Mouse (Mus musculus) layer of hippocampus, adult 8-10 months (tissue): Measurements from ENCODE around the gene Oprd1. TPM values are rescaled to one million over a fixed set of nuclear protein-coding genes. Genes with fewer than 3 reads are reported as not detected.

Source experiments
- DNase-seq, 2 experiments: peaks; one replicate each; pipeline ENCODE4 v3.0.0; 2022; ENCODE audit warnings: low spot score in 2 of 2
- total RNA-seq, 4 experiments: library from RNA; stranded (reverse); gene quantifications; 2 replicates each; pipeline ENCODE4 v1.2.4; 2022

Gene Oprd1
- total RNA-seq, 4 experiments from 2014 or later, result 9.2 to 13.4 (median 11.9) TPM

- no peak for DNase-seq
These were observed 59.2 kb downstream of the Oprd1 start for GRCm38 (mm10) chr4:132085114-132085513.

DNA sequence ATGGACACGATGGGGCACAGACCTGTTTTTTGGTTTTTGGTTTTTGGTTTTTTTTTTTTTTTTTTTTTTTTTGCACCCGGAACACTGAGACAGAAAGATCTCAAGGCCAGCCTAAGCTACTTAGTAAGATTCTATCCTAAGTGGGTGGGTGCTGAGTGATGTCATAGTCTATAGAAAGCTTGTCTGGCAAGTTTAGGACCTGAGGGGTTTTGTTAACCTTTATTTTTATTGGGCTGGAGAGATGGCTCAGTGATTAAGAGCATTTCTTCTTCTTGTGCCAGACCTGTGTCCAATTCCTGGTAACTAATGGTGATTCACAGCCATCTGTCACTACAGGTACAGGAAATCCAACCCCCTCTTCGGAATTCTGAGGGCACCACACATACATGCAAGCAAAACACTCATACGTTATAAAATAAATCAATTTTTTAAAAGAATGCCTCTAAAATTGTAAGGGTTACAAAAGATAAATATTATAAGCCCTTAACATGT is 63.7 kb downstream of the Oprd1 start:
- no peak for DNase-seq

DNA sequence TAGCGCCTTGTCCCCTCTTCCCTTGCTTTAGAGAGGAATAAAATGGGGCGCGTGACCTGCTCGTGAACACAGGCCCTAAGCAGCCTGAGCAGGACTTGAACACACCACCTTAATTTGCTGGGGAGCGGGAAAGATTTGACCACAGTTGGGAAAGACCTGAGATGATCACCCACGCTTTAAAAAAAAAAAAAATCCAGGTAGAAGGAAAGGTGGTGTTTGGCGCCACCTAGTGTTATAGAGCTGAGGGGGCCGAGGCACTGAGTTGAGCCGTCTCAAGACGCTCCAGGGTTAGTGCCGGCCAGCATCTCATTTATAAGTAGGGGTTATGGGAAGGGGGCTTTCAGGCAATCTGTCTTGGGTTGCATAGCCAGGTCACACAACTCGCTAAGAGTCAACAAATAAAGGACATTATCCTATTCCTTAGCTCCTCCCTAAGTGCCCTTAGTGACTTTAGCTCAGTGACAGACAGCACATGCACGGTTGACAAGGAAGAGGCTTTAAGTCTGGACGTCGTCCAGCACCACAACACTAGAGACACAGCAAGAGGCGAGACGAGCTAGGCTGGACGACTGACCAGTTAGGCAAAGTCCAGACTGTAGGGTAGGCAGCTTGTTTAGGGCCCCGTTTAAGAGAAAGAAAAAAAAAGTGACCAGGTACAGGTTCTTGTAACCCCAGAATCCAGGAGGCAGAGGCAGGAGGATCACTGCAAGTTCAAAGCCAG is 64.6 kb downstream of the Oprd1 start:
- peak in 1 of 2 experiments; percentile 69 for DNase-seq

DNA sequence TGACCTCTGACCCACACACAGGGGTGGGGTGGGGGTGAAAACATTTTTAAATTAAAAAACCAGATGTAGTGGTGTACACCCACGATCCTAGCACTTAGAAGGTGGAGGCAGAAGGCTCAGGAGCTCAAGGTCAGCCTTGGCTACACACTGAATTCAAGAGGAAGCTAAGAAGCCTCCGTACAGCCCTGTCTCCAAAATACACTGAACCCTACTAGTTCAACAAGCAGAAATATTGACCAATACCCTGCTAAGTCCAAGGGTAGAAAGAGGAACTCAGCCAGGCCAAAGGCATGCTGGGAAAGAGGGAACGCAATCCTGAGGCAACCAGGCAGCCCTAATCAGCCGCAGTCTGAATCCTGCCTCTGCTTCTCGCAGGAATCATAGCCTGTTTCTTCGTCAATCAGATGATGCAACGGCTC is 66.0 kb downstream of the Oprd1 start:
- no peak for DNase-seq

DNA sequence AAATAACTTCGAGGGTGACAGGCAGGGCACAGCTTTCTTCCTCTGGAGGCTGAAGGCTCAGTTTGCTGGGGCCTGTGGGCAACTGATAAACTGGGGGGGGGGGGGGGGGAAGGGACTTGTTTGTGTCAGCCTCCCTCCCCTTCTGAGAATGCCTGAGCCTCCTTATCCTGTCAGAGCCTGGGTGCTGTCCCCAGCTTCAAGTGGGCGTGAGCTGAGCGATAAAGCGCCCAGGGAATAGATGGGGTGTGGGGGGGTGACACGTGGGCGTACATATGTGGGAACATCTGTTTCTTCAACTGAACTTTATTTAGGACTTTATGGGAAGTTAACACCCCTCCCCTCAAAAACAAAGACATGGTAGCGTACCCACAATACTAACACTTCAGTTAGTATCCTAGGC is 66.8 kb downstream of the Oprd1 start:
- DNase-seq, result no peak

DNA sequence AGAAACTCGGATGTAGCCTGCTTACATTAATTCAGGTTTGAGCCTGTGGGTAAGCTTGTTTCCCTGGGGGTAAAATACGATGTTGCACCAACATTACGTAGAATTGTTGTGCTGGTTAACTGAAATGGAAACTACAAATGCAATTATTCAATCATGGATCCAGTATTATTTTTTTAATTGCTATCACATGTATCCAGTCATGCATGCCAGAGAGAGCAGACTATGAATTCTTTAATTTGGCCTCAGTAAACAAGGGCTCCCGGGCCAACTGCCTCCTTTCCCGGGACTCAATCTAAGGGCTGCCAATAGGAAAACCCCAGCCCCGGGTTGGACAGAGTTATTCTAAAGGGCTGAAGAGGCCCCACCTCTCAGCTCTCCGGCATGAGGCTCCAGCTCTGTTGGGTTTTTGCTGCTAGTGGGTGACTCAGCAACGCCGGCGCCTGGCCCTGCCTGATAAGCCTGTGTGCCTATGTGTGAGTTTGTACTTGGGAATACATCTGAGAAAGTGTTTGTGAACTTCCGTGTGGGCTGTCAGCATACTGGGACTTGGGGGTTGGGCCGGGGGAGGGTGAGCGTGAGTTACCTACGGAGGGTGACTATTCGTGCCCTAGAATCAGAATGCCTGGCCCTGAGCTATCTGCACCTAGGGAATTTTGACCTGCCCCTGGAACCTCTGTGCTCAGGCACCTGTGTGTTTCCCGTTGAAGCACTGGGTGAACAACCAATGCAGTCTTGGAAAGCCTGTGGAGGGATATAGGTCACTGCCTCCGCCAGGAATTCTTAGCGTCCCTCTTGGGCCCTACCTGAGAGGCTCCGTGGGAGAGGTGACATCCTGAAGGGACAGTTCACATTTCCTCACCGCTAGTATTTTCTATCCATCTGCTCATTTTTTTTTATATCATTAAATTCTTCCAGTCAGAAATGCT is 67.5 kb downstream of the Oprd1 start:
- DNase-seq, result no peak

GRCm38 (mm10) chr4:132075796-132076195 is 68.5 kb downstream of the Oprd1 start:
- DNase-seq, result no peak

GRCm38 (mm10) chr4:132074933-132075769 is 69.1 kb downstream of the Oprd1 start, which contains the start of gene Epb41:
TSS of gene Epb41 (minus strand) at chr4:132075321.
- DNase-seq, result peak; percentile 90 to 92

DNA sequence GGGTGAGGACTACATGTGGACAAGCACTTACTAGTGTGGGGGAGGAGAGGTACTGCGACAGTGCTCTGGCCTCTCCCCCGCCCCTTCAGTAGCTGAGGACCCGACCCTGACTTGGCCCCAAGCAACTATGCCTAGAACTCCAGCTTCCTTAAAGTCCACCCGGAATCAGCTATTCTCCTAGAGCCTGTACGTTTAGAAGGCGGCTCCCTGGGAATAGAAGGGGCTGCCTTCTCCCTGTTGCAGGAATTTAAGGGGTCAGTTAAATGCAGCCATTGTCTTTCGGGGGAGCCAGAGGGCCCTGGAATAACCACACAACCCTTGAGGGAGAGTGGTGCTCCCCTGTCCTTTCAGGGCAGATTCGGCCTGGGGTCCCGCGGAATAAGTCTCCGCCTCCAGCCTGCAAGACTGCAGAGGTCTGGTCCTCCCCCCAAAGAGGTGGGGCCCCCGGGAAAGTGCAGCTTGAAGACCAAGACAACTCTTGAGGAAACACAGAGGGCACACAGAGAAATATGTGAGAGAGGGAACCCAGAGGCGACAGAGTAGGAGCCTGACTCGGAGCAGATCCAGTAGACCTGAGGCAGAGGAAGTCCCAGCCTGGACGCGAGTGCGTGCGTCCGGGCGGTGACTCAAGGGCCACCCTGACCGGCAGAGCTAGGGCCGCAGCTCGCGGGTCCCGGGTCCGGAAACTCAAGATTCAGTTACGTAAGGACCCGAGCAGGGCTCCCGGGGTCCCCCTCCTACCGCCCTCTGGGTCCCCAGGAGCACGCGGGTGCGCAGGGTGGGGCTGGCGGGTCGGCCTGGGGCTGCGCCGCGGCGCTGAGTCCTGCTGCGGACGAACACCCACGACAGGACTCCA is 70.0 kb downstream of the Oprd1 start, which contains the start of gene Gm10300:
Gene Gm10300 (plus strand): TSS at position 621 of the 856 bp plus-strand sequence.
- no peak for DNase-seq

- DNase-seq, result no peak
These were observed 71.3 kb downstream of the Oprd1 start for GRCm38 (mm10) chr4:132072946-132073345.

DNA sequence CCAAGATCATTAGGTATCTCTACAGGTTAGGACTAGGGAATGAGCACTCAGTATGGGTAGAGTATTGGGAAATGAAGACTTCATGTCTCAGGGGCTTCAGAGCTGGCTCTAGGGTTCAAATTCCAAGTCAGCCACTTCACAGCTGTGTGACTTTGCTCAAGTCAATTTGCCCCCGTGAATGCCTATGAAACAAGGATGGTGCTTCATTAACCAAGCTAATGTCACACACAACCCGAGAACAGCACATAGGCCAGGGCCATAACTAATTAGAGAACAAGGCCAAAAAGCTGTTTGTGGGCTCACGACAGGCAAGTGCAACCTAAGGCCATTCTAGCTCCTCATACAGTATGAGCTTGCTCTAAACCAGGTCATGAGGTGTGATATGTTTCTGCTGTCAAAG is 72.1 kb downstream of the Oprd1 start:
- DNase-seq, result no peak

GRCm38 (mm10) chr4:132071674-132072073 is 72.6 kb downstream of the Oprd1 start:
- DNase-seq, result no peak

DNA sequence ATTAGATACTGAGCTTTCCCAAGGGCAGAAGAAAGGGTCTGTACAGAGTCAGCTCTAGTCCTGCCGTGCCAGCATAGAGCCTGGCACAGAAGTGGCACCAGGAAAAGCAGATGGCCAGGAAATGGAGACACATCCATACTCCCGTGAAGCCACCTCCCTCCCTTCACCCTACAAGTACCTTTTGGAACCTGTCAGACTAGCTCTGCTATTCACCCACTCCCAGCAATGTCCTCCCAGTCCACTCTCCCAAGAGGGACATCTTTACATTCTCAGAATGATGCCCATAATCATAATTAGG is 76.4 kb downstream of the Oprd1 start:
- no peak for DNase-seq

DNA sequence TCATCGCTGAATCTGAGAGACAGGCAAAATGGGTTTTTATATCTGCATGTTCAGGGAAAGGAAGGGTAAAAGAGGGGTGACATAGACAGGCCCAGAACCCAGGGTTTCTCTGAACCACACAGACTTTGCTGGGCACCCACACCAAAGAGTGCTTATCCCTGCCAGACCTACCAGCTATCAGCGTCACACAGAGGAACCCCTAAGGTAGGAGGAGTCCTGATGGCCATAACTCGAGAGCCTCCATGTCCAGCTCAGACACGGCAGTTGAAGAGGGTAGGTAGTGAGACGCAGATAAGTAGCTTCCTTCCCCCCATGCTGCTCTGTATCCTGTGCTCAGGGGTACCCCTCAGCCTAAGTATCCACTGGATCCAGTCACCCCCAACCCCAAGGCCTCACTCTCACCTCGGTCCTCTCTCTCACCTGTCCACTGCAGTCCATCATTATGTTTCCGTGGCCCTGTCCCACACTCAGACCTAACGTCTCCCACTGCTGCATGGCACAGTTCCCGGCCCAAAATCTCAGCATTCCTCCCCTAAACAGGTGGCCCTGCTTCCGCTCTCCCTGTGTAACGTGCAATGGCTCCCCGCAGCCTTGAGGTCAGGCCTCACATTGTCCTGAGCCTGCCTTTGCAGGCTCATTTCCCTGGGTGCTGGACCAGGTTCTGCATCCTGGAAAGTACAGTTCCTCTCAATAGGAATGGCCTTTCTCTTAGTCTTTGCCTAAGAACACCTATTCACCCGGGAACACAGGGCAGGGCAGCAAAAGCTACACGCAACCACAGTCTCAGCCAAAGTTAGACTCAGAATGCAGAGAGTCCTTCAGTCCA is 77.0 kb downstream of the Oprd1 start:
- no peak for DNase-seq

- no peak for DNase-seq
These were observed 78.0 kb downstream of the Oprd1 start for GRCm38 (mm10) chr4:132066101-132066773.

GRCm38 (mm10) chr4:132065578-132065977 is 78.7 kb downstream of the Oprd1 start:
- DNase-seq, result no peak

DNA sequence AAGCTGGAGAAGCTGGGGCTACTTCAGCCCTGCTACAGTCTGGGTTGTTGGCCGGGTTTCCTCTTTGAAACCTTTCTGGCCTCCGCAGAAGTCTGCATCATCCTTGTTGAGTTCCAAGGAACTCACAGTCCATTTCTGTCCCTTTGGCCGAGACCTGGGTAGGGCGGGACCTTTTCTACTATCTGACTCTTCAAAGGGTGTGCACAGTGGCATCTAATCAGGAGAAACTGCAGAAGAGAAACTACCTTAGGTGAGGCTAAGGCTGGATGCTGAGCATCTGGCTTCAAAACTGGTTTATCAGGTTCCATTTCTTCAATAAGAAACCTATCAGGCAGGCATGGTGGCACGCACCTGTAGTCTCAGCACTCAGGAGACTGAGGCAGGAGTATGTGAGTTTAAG is 79.7 kb downstream of the Oprd1 start:
- no peak for DNase-seq

DNA sequence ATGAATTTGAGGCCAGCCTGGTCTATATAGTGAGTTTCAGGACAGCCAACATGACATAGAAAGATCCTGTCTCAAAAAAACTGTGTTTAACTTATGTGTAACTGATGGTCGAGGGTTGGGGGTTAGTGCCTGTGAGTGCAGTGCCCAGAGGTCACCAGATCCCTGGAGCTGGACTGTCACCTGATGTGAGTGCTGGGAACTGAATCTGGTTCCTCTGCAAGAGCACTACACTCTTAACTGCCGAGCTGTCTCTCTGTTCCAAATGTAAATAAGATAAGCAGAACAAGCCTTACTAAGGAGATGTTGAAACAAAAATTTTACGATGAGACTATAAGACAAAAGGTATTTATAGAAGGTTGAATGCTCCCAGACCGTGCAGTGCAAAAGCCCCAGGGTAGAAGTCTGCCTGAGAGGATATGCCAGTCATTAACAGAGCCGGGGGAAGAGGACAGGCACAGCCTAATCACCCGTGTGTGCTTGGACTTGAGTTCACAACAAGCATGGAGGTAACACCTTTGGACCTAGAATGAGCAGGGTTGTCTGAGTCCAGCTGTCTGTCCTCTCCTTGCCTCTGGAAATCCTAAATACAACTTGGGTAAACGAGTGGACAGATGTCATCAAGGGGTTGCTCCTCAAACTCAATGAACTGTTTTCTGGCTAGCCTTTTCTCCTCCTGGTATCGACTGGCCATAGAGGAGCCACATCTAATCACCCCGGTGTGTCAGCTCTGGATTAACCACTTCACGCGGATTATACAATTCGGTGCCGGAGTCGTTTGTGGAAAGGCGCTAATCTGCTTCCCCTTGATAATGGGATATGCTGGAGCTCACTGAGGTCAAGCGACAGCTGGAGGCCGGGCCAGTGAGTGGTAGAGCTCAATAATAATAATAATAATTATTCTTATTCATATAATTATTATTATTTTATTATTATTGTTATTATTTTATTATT is 81.1 kb downstream of the Oprd1 start:
- no peak for DNase-seq
